Mouse (Mus musculus) forebrain, embryonic 11.5 days (tissue): ENCODE results near the gene Sycp2l. TPM values are rescaled to one million over a fixed set of nuclear protein-coding genes. Genes with fewer than 3 reads are reported as not detected.

ENCODE experiments used
- ATAC-seq: fragments of 200-750 bp; cut with Nextera tagmentation; replicated peaks from 2 replicates; pipeline ENCODE4 v1.8.0; 2017; ENCODE audit warnings: moderate TSS enrichment; ENCODE audit not compliant: low FRiP score
- DNase-seq: peaks from one replicate; pipeline ENCODE4 v3.0.0-alpha.2; 2017; ENCODE audit warnings: low spot score
- H3K27ac ChIP-seq: fragments of 300-500 bp; sonication (generic); 2 replicates; pipeline ENCODE4 v1.5.1; 2014; ENCODE audit warnings: low read depth, low read length
- H3K27me3 ChIP-seq: fragments of 300-500 bp; sonication (generic); 2 replicates; pipeline ENCODE4 v1.6.1; 2014; ENCODE audit warnings: mild to moderate bottlenecking, low read length, mixed read lengths; ENCODE audit not compliant: control insufficient read depth, insufficient read depth
- H3K36me3 ChIP-seq: fragments of 300-500 bp; sonication (generic); 2 replicates; pipeline ENCODE4 v1.6.1; 2014; ENCODE audit warnings: mild to moderate bottlenecking, low read length, moderate library complexity, mixed read lengths; ENCODE audit not compliant: control insufficient read depth, insufficient read depth
- H3K4me1 ChIP-seq: fragments of 300-500 bp; sonication (generic); replicated peaks from 2 replicates; pipeline ENCODE4 v1.6.1; 2014; ENCODE audit warnings: low read length, mixed read lengths; ENCODE audit not compliant: control insufficient read depth, insufficient read depth
- H3K4me2 ChIP-seq: fragments of 300-500 bp; sonication (generic); 2 replicates; pipeline ENCODE4 v1.6.1; 2014; ENCODE audit warnings: low read depth, mild to moderate bottlenecking, low read length, moderate library complexity, mixed read lengths; ENCODE audit not compliant: severe bottlenecking
- H3K4me3 ChIP-seq: fragments of 300-500 bp; sonication (generic); 2 replicates; pipeline ENCODE4 v1.5.1; 2014; ENCODE audit warnings: low read depth, low read length
- H3K9ac ChIP-seq: fragments of 300-500 bp; sonication (generic); 2 replicates; pipeline ENCODE4 v1.6.1; 2014; ENCODE audit warnings: low read length
- H3K9me3 ChIP-seq: fragments of 300-500 bp; sonication (generic); 2 replicates; pipeline ENCODE4 v1.6.1; 2016; ENCODE audit warnings: low read length, mixed read lengths; ENCODE audit not compliant: control insufficient read depth
- WGBS: fragments of 180-500 bp; shearing (Covaris S2); extraction: QIAGEN DNeasy Blood & Tissue Kit; methylation state at CpG from one replicate; pipeline ENCODE4 v1.1.7; 2014; 5-methylcytosine and 5-hydroxymethylcytosine counted together
- polyA plus RNA-seq: library from polyadenylated mRNA; unstranded; fragments of >200 nt; fragmentation: Nextera tagmentation; extraction: Ambion mirVana; gene quantifications from 2 replicates; pipeline ENCODE4 v1.2.1, GENCODE M21; 2014

The Sycp2l gene
- polyA plus RNA-seq, 1 experiment from 2014 or later: not detected

DNA sequence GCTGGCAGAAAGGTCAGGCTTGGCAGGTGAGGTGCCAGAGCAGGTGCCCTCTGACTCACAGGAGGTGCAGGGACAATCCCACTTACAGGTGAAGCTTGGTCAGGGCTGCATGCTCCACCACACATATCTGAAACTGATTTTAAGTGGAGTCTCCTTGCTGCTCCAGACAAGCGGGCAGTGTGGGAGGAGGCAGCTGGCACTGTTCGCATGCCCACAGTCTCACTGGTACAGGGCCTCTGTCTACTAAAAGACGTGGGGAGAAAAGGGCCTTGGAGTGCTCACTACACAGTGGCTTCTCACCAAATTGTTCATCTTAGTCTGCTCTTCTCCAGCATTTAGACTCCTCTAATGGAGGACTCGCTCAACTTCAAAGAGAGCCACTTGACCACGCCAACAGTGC lies 92.1 kb downstream of the Sycp2l start:
- no peaks in the 10 kb centered on the region for H3K9me3 ChIP-seq
- no peaks in the 10 kb centered on the region for H3K27me3 ChIP-seq

DNA sequence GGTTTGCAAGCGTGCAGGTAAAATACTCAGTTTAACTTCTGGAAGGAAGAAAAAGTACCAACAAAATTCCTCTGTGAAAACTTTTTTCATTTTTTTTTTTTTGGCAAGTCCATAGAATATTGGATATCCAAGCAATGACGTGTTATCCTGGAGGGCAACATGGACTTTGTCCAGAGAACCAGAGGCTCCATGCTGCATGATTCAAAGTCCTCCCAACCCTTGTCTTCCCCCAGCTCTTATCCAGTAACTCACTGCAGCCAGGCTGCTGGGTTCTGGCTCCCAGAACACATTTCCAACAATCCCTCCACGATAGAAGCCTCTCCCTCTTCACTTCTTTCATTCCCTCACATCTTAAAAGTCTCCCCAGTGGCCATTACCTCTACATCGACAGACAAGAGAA lies 97.2 kb downstream of the Sycp2l start:
- no peak overlapping the region for H3K27ac ChIP-seq
- H3K4me3 ChIP-seq: no peak overlapping the region

More for the DNA sequence above, 92.1 kb downstream of the Sycp2l start:
- Histone ChIP-seq H3K27ac (no peak overlapping the region), H3K36me3 (no peaks in the 10 kb centered on the region), H3K4me3 (no peak overlapping the region), H3K4me2 (no peak overlapping the region), H3K4me1 (0 out of 2 replicates have a peak, but pooled peaks cover 2% of the 10 kb centered on the region), H3K9ac (no peak overlapping the region)
- DNase-seq (no peak), ATAC-seq (no peak)
- WGBS: 91% methylated on average over 5 of the region's 5 CpGs

DNA sequence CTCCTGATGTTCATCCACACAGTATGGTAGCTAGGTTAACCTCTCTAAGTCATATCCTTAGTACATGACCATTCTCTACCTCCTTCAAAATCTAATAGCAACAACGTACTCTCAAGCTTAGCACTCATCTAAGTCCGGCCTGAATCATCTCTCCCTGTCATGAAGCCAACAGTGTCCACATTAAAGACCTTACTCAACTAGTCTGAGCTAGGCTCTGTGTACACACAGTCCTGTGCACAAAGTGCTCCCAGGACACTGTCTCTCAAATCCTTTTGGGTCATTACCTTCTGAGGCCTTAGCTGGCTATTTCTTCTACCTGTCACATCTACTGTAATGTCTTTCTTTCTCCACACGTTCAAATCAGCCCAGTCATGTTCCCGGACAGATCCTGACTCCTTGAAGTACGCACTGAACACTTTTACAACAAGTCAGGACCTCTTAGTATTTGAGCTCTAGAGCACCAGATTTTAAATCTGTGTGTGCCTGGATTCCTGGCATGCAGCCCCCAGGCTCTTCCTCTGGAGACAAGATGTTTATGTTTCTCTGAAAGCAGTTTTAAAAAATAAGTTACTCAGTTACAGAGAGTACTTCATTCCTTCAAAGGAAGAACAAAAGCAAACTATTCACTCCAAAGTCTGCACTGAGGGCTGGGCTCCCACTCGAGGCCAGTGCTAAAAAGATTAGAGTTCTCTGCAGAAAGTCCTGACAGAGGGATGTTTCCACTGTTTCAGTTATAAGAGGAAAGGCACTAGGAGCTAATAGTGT lies 98.6 kb downstream of the Sycp2l start:
- no peak for ATAC-seq
- H3K9ac ChIP-seq: no peak overlapping the region
- DNase-seq: no peak
- no peaks in the 10 kb centered on the region for H3K27me3 ChIP-seq
- H3K36me3 ChIP-seq: no peaks in the 10 kb centered on the region
- H3K4me3 ChIP-seq: no peak overlapping the region
- no peaks in the 10 kb centered on the region for H3K9me3 ChIP-seq
- H3K27ac ChIP-seq: no peak overlapping the region
- WGBS: 85% methylated on average over 6 of the region's 6 CpGs
- no peak overlapping the region for H3K4me2 ChIP-seq
- no peaks in the 10 kb centered on the region for H3K4me1 ChIP-seq

More for the DNA sequence above, 97.2 kb downstream of the Sycp2l start:
- H3K4me1 ChIP-seq: no peaks in the 10 kb centered on the region
- no peak overlapping the region for H3K4me2 ChIP-seq
- WGBS: 87% methylated on average over 4 of the region's 4 CpGs
- DNase-seq (no peak), ATAC-seq (no peak)
- no peak overlapping the region for H3K9ac ChIP-seq
- no peaks in the 10 kb centered on the region for H3K9me3 ChIP-seq
- no peaks in the 10 kb centered on the region for H3K27me3 ChIP-seq
- H3K36me3 ChIP-seq: no peaks in the 10 kb centered on the region

DNA sequence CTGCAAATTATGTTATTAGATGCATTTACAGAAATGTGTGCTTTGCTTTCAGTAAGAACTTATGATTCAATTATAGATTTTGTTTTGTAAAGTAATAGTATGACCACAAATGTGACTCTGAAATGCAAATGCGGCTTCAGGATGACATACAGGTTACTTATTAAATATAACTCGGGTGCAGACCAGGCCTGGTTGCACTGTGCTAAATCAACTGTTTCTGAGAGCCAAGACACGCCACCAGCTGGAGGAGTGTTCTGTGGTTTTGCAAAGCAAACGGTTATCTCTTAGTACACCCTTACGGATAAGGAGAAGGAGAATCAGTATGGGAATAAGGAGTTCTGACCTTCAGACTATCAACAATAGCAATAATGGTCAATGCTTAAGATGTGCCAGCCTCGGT lies 101.6 kb downstream of the Sycp2l start:
- H3K4me1 ChIP-seq: no peaks in the 10 kb centered on the region
- H3K27me3 ChIP-seq: no peaks in the 10 kb centered on the region
- no peak overlapping the region for H3K4me3 ChIP-seq
- peaks cover 2% of the 10 kb centered on the region; the same call in 1 of the 2 replicates for H3K9me3 ChIP-seq
- H3K9ac ChIP-seq: no peak overlapping the region
- H3K4me2 ChIP-seq: no peak overlapping the region
- no peak for ATAC-seq
- no peaks in the 10 kb centered on the region for H3K36me3 ChIP-seq
- no peak for DNase-seq
- 89% methylated on average over 6 of the region's 6 CpGs for WGBS
- no peak overlapping the region for H3K27ac ChIP-seq

DNA sequence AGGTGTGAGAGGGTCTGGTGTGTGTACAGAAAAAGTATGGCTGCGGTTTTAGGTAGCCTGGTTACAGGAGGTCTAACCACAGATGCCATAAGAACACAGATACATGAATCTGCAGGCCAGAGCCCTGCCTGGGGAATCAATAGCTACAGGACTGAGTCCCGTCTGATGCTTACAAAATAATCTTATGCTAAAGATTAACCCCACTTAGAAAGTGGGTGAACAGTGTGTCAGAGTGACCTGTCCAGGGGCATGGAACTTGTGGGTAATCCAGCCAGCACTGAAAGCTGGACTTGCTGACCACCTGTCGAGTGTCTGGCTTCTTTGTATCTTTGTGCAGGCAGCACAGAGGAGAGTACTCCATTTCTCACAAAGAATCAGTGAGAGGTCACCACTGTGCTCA lies 102.1 kb downstream of the Sycp2l start:
- Histone ChIP-seq H3K9ac (no peak overlapping the region), H3K27ac (no peak overlapping the region), H3K27me3 (no peaks in the 10 kb centered on the region), H3K4me3 (no peak overlapping the region), H3K36me3 (no peaks in the 10 kb centered on the region), H3K4me2 (no peak overlapping the region), H3K9me3 (peaks cover 5% of the 10 kb centered on the region; the same call in 1 of the 2 replicates), H3K4me1 (no peaks in the 10 kb centered on the region)
- WGBS: 57% methylated on average over 3 of the region's 3 CpGs
- DNase-seq: no peak
- ATAC-seq: no peak

DNA sequence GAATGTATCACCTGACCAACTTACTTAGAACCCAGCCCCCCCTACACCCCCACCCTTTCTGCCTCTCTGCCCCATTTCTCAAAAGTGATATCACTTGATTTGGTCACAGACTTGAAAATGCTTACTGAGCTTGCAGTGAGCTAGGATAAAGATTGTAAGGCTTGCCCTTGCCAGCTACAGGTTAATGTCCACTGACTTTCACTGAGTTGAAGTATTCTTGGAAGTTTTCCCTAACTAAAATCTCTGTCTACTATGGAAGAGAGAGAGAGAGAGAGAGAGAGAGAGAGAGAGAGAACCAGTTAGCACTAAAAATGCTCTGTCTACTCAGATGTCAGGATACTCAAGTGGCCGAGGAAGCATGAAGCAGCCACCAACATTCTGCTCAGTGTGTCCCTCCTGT lies 104.9 kb downstream of the Sycp2l start:
- DNase-seq (no peak), ATAC-seq (no peak)
- H3K27me3 ChIP-seq: no peaks in the 10 kb centered on the region
- H3K4me3 ChIP-seq: peak overlapping the region; percentile 65
- no peak overlapping the region for H3K27ac ChIP-seq
- 53% methylated on average over 1 of the region's 1 CpGs for WGBS
- H3K4me2 ChIP-seq: peak overlapping the region; percentile 50
- peaks cover 5% of the 10 kb centered on the region; the same call in 1 of the 2 replicates for H3K9me3 ChIP-seq
- no peak overlapping the region; the same call in 1 of the 2 replicates for H3K9ac ChIP-seq
- no peaks in the 10 kb centered on the region for H3K4me1 ChIP-seq
- H3K36me3 ChIP-seq: no peaks in the 10 kb centered on the region

DNA sequence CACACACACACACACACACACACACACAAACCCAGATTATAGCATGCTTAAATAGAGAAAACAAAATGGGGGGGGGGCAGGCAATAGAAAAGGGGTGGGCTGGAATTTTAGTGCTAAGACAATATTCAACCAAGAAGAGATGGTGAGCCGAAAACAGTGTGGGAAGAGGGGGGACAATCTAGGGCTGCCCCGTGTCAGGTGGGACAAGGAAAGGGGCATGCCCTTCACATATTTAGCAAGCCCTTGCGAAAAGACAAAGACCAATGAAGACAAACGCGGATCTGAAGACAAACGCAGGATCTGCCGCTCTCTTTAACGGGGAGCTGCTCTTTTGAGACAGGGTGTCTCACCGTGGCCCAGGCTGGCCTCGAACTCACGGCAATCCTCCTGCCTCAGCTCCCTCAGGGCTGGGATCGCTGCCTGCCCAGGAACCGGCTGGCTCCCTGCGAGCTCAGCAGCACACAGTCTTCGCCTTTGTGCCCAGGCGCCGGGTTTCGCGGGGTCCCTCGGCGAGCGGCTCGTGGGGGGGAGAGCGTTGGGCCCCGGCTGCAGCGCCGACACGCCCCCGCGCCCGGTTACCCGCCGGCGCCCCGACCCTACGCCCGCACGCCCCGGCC lies 105.7 kb downstream of the Sycp2l start:
- Histone ChIP-seq H3K9me3 (peaks cover 5% of the 10 kb centered on the region; the same call in 1 of the 2 replicates), H3K27ac (peak overlapping the region; percentile 39; the same call in 1 of the 2 replicates), H3K4me1 (no peaks in the 10 kb centered on the region), H3K4me2 (peak overlapping the region; percentile 50), H3K4me3 (peak overlapping the region; percentile 65), H3K27me3 (no peaks in the 10 kb centered on the region), H3K36me3 (no peaks in the 10 kb centered on the region), H3K9ac (peak overlapping the region; percentile 77)
- no peak for DNase-seq
- 2% methylated on average over 38 of the region's 39 CpGs for WGBS
- peak; percentile 53 for ATAC-seq

DNA sequence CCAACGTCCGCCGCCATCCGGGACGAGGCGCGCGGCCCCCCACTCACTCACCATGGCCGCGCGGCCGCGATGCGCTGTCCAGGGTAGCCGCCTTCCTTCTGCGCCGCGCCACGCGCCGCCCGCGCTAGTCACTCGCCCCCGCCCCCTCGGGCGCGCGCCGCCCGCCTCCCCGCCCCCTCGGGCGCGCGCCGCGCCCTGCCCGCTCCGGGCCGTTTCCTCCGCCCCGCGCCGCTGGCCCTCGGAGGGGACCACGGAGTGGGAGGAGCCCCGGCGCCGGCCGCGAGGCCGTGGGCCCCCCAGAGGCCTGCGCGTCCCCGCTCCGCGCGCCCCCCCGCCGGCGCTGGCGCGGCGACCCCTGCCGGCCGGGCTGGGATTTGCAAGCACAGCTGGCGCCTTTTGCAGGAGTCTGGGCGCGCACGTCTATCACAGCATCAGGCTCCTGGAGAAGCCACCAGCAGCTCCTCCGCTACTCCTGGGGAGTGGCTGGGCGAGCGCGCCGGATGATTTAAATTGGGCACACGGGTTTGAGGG lies 106.3 kb downstream of the Sycp2l start, which contains the start of gene Elovl2:
TSS of gene Elovl2 (minus strand) at position 102 of the 531 bp plus-strand sequence.
- peak; percentile 94 for DNase-seq
- Histone ChIP-seq H3K36me3 (no peaks in the 10 kb centered on the region), H3K9me3 (peaks cover 5% of the 10 kb centered on the region; the same call in 1 of the 2 replicates), H3K27me3 (no peaks in the 10 kb centered on the region), H3K4me1 (no peaks in the 10 kb centered on the region), H3K27ac (peak within 1 kb of the TSS; percentile 39; the same call in 1 of the 2 replicates), H3K9ac (peak within 1 kb of the TSS; percentile 77), H3K4me3 (peak within 1 kb of the TSS; percentile 65), H3K4me2 (peak within 1 kb of the TSS; percentile 50)
- ATAC-seq: peak; percentile 96
- 1% methylated on average over 51 of the region's 77 CpGs for WGBS
